Mouse (Mus musculus) adrenal gland, postnatal 25 days (tissue): ENCODE results near the gene Olfr1418. TPM values are rescaled to one million over a fixed set of nuclear protein-coding genes. Genes with fewer than 3 reads are reported as not detected.
"Not testable (repeated sequence)": the region's sequence is repeated elsewhere in the genome, so short reads cannot be mapped to it uniquely, and the experiment has no call there.

Experiments
- DNase-seq: peaks from one replicate; pipeline ENCODE4 v3.0.0; 2021; ENCODE audit warnings: mixed read lengths
- long read RNA-seq: library from polyadenylated mRNA; stranded (forward); transcript quantifications from one replicate; pipeline ENCODE4 v2.0.0, GENCODE M21; 2021
- total RNA-seq: library from RNA; stranded (reverse); gene quantifications from 2 replicates; pipeline ENCODE4 v1.2.3, GENCODE M21; 2021

Gene Olfr1418
- total RNA-seq, result not detected in 2 replicates
- long read RNA-seq, result 0 reads

- no peak for DNase-seq
Observed at GRCm38 (mm10) chr19:11860966-11861365, at the start of gene Olfr1418. Gene Olfr1418, minus strand, starts transcription at chr19:11861066.

DNA sequence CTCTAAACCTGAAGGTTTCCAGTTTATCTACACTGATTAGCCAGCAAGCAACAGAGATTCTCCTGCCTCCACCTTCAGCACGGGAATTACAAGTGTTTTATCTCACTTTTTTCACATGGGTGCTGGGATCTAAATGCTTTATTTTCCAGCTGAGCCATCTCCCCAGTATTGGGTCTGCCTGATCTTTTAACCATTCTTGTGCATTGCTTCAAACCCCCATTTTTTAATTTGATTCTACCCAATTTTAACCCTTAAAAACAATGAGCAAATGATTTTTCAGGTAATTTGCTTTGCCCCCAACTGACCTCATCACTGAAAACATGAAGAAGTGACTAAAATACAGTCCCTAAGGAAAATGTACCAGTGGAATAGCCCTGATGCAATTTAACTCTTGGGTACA lies 25.4 kb upstream of the Olfr1418 start, which contains the start of gene Olfr1420:
Gene Olfr1420 (plus strand): TSS at position 301 of the 400 bp plus-strand sequence.
- no peak for DNase-seq

GRCm38 (mm10) chr19:11878404-11878803 lies 17.5 kb upstream of the Olfr1418 start:
- DNase-seq, result not testable (repeated sequence)

DNA sequence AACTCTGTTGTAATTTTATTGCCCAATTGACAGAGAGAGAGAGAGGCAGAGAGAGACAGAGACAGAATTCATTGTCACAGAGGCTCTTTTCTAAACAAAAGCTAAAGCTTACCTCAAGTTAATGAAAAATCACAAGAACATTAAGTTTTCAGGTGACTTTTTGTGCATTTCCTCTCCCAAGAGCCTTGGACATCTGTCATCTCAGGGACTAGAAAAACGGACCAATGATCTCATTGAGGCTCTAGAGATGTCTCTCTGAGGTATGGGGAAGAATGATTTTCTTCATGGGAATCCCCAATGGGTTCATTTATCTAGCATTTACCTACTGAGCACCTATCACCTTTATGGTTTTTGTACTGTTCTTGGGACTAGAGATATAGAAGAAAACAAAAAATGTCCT lies 14.1 kb upstream of the Olfr1418 start, which contains the start of gene Olfr1419:
Gene Olfr1419 (minus strand): TSS at position 101 of the 400 bp plus-strand sequence.
- DNase-seq, result no peak

DNA sequence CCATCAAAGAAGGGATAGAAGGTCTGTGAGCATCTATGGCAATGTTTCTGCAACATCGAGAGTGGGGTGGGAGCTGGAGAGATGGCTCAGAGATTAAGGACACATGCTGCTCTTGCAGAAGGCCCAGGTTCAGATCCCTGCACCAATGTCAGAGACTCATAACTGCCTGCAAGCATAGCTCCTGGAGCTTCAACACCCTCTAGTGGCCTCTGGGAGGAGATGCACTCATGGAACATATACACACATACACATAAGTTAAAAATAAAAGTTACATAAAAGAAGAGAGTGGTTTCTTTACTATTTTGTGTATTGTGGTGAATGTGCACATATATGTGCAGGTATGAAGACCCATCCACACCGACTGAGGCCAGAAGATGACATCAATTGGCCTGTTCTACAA lies 7.0 kb upstream of the Olfr1418 start:
- DNase-seq, result no peak

- DNase-seq, result peak; percentile 41
Observed at GRCm38 (mm10) chr19:11856506-11856905, 4.4 kb downstream of the Olfr1418 start.

DNA sequence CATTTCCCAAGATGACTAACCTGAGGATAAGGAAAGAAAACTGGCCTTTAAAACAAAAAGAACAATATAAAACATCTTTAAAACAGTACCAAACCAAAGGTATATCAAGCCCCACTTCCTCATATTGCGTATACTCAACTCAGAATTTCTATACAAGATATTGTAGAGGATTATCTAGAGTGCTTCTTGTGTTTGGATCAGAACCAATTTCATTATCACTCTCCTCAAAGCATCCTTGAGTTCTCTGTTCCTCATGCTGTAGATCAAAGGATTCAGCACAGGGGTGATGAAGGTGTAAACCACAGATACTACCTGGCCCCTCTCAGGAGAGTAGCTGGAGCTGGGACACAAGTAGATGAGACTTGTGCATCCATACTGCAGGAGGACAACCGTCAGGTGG lies 6.0 kb downstream of the Olfr1418 start:
- DNase-seq, result no peak

DNA sequence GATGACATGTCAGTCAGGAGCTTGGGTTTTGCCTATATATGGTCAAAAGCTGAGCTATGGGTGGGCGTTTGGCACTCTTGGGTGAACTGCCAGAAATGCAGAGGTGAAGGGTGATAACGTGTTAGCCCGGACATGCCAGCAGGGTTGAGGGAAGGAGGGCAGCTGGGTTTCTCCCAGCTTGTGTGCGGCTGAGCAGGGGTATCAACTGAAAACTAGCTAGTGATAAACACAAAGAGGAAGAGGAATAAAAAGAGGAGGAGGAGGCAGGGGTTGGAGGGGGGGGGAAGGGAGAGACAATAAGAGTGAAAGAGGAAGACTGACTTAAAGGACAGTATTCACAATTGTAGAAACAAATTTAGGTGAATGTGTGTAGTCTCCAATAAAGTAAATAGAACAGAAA lies 8.2 kb downstream of the Olfr1418 start:
- no peak for DNase-seq

DNA sequence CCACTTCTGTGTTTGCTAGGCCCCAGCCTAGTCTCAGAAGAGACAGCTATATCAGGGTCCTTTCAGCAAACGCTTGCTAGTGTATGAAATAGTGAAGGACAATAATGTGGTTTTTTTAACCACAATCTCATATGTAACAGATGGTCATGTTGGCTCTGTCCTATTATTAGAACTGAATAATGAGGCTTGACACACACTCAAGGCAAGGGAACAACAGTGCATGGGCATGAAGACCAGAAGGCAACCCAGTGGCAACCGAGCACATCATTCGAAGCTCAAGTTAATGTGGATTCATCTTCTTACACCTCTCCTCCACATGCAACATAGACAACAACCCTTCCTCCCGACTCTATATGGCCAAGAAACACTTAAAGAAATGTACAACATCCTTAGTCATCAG lies 14.5 kb downstream of the Olfr1418 start:
- no peak for DNase-seq

- no peak for DNase-seq
Observed at GRCm38 (mm10) chr19:11839119-11839518, 21.7 kb downstream of the Olfr1418 start, which contains the start of gene Olfr1417. Gene Olfr1417, minus strand, starts transcription at chr19:11839219.

GRCm38 (mm10) chr19:11823346-11824065 lies 37.4 kb downstream of the Olfr1418 start:
- DNase-seq, result no peak

GRCm38 (mm10) chr19:11820211-11820610 lies 40.7 kb downstream of the Olfr1418 start:
- no peak for DNase-seq

DNA sequence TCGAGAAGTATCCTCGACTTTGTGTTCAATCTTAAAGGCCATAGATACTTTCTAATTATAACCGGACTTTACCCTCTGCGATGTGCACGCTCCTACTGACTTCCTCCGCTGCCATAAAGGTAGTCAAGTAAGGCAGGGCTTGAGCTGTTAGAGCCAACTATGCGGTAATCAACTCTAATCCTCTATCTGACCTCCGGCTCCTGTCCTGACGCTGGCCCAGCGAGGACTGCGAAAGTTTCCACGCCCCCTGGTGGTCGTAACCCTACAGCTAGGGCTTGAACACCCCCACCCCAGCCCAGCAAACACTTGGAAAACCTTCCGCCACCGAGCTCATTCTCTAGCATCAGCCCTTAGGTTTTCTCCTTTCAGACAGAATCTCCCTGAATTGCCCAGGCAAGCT lies 41.1 kb downstream of the Olfr1418 start:
- peak; percentile 85 for DNase-seq

- no peak for DNase-seq
Observed at GRCm38 (mm10) chr19:11819143-11819700, 41.6 kb downstream of the Olfr1418 start, which contains the start of gene Stx3. Gene Stx3, minus strand, starts transcription at chr19:11819403.

- DNase-seq, result peak; percentile 78
Observed at GRCm38 (mm10) chr19:11818199-11819142, 42.4 kb downstream of the Olfr1418 start.

GRCm38 (mm10) chr19:11817586-11817985 lies 43.3 kb downstream of the Olfr1418 start:
- no peak for DNase-seq

- DNase-seq, result no peak
Observed at GRCm38 (mm10) chr19:11816706-11817105, 44.2 kb downstream of the Olfr1418 start.

- no peak for DNase-seq
Observed at GRCm38 (mm10) chr19:11814742-11815333, 46.0 kb downstream of the Olfr1418 start.

DNA sequence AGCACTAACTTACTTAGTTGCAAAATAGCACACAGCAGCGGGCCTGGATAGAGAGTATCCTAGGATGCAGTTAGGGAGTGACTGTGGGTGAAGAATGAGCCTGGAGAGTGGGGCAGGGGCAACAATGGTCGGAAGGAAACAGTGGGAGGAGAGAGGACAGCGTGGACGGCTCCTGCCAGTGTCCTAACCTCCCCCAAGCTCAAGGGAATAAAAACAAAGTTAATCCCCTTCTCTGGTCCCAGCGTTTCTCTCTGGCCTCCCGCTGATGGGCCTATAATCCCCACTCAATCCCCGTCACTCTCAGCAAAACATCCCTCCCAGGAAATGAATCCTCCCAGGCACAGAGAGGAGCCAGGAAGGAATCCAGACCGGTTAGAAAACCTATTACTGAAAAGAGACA lies 47.2 kb downstream of the Olfr1418 start:
- no peak for DNase-seq

DNA sequence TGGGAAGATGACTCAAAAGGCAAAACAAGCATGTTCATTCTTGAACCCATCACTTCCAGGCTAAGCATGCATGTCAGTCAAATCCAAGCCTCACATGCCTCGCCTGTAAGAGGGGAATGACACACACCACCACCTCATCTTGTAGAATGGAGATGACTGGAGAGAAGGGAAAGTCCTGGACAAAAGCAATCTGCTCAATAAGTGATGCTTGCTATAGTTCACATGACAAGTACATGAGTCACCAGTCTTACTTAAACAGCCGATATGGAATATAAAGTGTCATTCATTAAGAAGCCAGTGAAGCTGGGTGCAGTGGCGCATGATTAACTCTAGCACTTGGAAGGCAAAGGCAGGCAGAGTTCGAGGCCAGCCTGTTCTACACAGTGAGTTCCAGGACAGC lies 47.7 kb downstream of the Olfr1418 start:
- no peak for DNase-seq

- DNase-seq, result no peak
Observed at GRCm38 (mm10) chr19:11811688-11812365, 49.0 kb downstream of the Olfr1418 start.

DNA sequence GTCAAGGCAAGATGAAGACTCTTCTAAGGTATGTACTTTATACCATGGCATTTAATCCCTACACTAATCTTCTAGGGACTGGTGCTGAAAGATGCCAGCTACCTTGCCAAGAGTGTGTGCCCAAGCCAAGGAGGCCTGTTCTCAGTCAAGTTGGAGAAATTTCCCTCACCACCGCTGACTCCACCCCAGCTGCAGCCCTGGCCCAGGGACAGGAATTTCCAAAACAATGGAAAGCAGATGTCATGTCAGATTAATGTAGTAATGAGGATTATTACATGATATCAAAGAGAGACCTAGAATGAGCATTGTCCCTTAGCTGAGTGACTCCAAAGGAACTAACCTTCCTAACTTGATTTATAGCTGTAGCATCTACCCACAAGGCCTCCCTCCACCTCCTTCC lies 50.0 kb downstream of the Olfr1418 start:
- DNase-seq, result no peak
